Mouse (Mus musculus): ENCODE measurements around the gene Gm16430.
"Not testable (repeated sequence)": the region's sequence is repeated elsewhere in the genome, so short reads cannot be mapped to it uniquely, and the experiment has no call there.

Gm16430 gene

DNA sequence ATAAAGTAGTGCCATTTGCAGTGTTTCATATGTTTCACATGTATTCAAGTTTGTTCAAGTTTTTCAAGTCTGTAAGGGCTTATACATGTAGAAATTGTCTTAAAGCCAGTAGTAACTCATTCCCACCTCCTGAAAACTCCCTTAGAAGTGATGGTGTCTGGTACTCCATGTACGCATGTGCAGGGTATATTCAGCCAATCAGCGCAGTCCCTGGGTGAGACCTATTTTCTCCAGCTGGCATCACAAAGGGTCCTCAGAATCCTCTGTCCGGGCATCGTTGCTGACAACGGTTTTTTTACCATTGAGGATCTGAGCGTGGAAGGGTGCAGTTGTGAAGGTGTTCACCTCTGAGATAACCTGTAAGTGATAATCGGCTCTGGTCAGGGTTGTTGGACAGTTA lies at the start of gene Gm16430:
Gm16430 (plus strand) TSS at position 301 of the 400 bp plus-strand sequence.
- not testable (repeated sequence) for DNase-seq
